Mouse (Mus musculus) neural tube, embryonic 11.5 days (tissue): ENCODE results near the gene Olfr1367. TPM values are rescaled to one million over a fixed set of nuclear protein-coding genes. Genes with fewer than 3 reads are reported as not detected.

Experiments used
- ATAC-seq: fragments of 200-750 bp; cut with Nextera tagmentation; 2 replicates; pipeline ENCODE4 v1.8.0; 2017; ENCODE audit warnings: moderate number of reproducible peaks, mild to moderate bottlenecking, moderate TSS enrichment, moderate library complexity; ENCODE audit not compliant: insufficient read depth, low FRiP score, low TSS enrichment
- DNase-seq: peaks from one replicate; pipeline ENCODE4 v3.0.0-alpha.2; 2015; ENCODE audit warnings: low spot score
- H3K27ac ChIP-seq: fragments of 300-500 bp; sonication (generic); 2 replicates; pipeline ENCODE4 v1.5.1; 2014; ENCODE audit warnings: low read depth, mild to moderate bottlenecking, low read length
- H3K27me3 ChIP-seq: fragments of 300-500 bp; sonication (generic); 2 replicates; pipeline ENCODE4 v1.6.1; 2014; ENCODE audit warnings: mild to moderate bottlenecking, low read length, mixed read lengths; ENCODE audit not compliant: control insufficient read depth, insufficient read depth
- H3K36me3 ChIP-seq: fragments of 300-500 bp; sonication (generic); 2 replicates; pipeline ENCODE4 v1.6.1; 2014; ENCODE audit warnings: mild to moderate bottlenecking, low read length, moderate library complexity, mixed read lengths; ENCODE audit not compliant: control insufficient read depth, insufficient read depth
- H3K4me1 ChIP-seq: fragments of 300-500 bp; sonication (generic); 2 replicates; pipeline ENCODE4 v1.6.1; 2014; ENCODE audit warnings: low read length, mixed read lengths; ENCODE audit not compliant: control insufficient read depth, insufficient read depth
- H3K4me2 ChIP-seq: fragments of 300-500 bp; sonication (generic); 2 replicates; pipeline ENCODE4 v1.6.1; 2014; ENCODE audit warnings: low read depth, mild to moderate bottlenecking, moderate library complexity
- H3K4me3 ChIP-seq: fragments of 300-500 bp; sonication (generic); 2 replicates; pipeline ENCODE4 v1.5.1; 2014; ENCODE audit warnings: low read depth, low read length
- H3K9ac ChIP-seq: fragments of 300-500 bp; sonication (generic); 2 replicates; pipeline ENCODE4 v1.6.1; 2014; ENCODE audit warnings: mild to moderate bottlenecking, low read length
- H3K9me3 ChIP-seq: fragments of 300-500 bp; sonication (generic); 2 replicates; pipeline ENCODE4 v1.6.1; 2016; ENCODE audit warnings: low read length; ENCODE audit not compliant: control insufficient read depth
- WGBS: fragments of 180-500 bp; shearing (Covaris S2); extraction: QIAGEN DNeasy Blood & Tissue Kit; methylation state at CpG from one replicate; pipeline ENCODE4 v1.1.7; 2014; 5-methylcytosine and 5-hydroxymethylcytosine counted together
- polyA plus RNA-seq: library from polyadenylated mRNA; unstranded; fragments of >200 nt; fragmentation: Nextera tagmentation; extraction: Ambion mirVana; gene quantifications from 2 replicates; pipeline ENCODE4 v1.2.1, GENCODE M21; 2014

The Olfr1367 gene
- polyA plus RNA-seq, 1 experiment from 2014 or later = not detected

DNA sequence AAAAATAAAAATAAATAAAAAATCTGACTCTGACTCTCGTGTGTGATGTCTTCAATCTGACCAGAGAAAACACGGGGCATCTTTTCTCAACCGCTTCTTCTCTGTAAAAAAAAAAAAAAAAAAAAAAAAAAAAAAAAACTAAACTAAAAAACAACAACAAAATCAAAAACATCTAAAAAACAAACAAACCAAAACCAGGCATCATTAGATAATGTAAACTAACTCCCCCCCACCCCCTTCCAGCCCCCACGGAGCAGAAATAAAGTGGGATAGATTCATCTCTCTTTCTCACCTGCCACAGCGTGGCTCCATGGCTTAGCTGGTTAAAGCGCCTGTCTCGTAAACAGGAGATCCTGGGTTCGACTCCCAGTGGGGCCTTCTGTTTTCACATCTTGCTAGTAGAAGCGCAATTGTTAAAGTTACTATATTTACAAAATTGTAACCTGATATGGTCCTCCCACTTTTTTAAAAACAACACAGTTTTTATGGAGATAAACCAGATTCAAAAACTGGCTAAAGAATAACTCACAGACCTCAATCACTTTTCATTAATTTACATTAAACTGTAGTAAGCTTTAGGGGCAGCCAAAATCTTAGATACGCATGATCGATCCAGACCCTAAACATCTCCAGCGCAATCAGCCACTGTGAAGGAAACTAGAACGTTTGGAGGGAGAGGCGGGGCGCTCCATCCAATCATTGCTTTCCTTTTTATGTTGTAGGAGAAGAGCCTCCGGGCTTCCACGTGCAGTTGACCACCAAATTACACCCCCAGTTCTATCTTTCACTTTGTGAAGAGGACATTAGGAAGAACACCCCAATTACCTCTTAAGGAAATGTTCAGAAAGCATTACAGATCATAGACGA, 24.0 kb upstream of the Olfr1367 start:
- Histone ChIP-seq H3K9me3 (no peaks in the 10 kb centered on the region), H3K27me3 (no peaks in the 10 kb centered on the region), H3K4me3 (peak overlapping the region; percentile 23), H3K9ac (no peak overlapping the region), H3K4me2 (peak overlapping the region; percentile 34), H3K4me1 (no peaks in the 10 kb centered on the region), H3K36me3 (no peaks in the 10 kb centered on the region), H3K27ac (no peak overlapping the region)
- DNase-seq (peak; percentile 53), ATAC-seq (no peak)
- 17% methylated on average over 18 of the region's 18 CpGs for WGBS

DNA sequence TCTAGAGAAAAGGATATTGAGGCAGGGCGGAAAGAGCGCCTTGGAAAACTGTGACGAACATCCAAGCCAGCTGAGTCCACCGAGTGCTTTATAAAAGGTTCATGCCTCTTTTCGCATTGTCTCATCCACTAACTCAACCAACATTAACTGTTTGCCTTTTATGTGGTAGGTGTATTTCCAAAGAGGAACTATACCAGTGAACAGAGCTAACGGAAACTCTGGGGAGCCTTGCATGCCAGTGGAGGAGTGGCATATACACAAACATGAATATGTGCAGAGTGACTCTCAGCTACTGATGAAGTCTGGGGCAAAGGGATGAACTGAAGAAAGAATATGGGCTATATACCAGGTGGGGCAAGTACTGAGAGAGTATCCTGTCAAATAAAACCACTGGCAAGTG, 23.3 kb upstream of the Olfr1367 start:
- no peak overlapping the region for H3K9ac ChIP-seq
- H3K4me3 ChIP-seq = no peak overlapping the region
- H3K4me1 ChIP-seq = no peaks in the 10 kb centered on the region
- DNase-seq = no peak
- no peaks in the 10 kb centered on the region for H3K9me3 ChIP-seq
- no peaks in the 10 kb centered on the region for H3K27me3 ChIP-seq
- H3K4me2 ChIP-seq = no peak overlapping the region
- ATAC-seq = no peak
- no peaks in the 10 kb centered on the region for H3K36me3 ChIP-seq
- 76% methylated on average over 6 of the region's 6 CpGs for WGBS
- H3K27ac ChIP-seq = no peak overlapping the region

DNA sequence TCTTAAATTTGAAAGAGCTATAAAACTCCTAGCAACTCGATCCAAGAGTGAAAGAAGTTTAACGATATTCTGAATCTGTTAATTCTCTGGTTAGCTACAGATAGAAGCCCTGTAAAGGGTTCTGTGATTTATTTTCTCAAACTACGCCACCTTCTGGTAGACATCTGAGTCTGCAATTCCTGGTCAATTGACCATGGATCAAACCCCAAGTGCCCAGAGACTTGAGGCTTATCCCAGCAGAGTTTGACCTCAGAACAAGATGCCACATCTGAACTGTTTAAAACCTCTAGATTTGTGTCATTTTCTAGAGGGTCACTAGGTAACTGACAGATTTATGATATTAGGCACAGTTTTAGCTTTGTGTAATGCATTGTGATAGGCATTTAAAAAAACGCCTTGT, 20.5 kb upstream of the Olfr1367 start:
- Histone ChIP-seq H3K27ac (no peak overlapping the region), H3K9me3 (no peaks in the 10 kb centered on the region), H3K4me1 (no peaks in the 10 kb centered on the region), H3K4me3 (no peak overlapping the region), H3K4me2 (peak overlapping the region; percentile 45), H3K36me3 (no peaks in the 10 kb centered on the region), H3K9ac (no peak overlapping the region), H3K27me3 (no peaks in the 10 kb centered on the region)
- peak; percentile 20 for DNase-seq
- peak; percentile 25; the same call in 1 of the 2 replicates for ATAC-seq
- 12% methylated on average over 4 of the region's 4 CpGs for WGBS

DNA sequence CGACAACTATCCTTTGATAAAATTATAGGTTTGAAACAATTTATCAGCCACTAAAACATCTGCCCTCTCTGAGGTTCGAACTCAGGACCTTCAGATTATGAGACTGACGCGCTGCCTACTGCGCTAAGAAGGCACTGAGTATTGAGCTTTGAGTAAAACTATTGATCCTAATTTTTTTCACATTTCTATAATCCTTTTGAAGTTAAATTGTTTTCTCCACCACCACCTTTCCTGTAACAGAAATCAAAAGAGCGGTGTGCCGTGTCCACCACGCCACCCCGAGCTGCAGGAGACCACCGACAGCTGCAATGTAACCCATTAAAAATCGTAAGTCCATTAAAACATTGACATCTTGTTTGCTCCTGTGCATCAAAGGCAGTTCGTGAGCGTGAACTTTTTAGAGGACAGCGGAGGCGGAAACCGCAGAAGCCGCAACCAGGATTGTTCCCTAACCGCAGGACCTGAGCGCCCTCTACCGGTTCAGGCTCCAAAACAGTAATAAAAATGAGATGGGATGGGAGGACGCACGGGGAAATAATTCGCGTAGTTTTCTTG, 20.0 kb upstream of the Olfr1367 start:
- Histone ChIP-seq H3K36me3 (no peaks in the 10 kb centered on the region), H3K4me2 (peak overlapping the region; percentile 45), H3K9ac (no peak overlapping the region), H3K27ac (no peak overlapping the region), H3K4me3 (peak overlapping the region; percentile 38), H3K4me1 (no peaks in the 10 kb centered on the region), H3K9me3 (no peaks in the 10 kb centered on the region), H3K27me3 (no peaks in the 10 kb centered on the region)
- under 1% methylated on average over 24 of the region's 24 CpGs for WGBS
- ATAC-seq (peak; percentile 58), DNase-seq (peak; percentile 87)

DNA sequence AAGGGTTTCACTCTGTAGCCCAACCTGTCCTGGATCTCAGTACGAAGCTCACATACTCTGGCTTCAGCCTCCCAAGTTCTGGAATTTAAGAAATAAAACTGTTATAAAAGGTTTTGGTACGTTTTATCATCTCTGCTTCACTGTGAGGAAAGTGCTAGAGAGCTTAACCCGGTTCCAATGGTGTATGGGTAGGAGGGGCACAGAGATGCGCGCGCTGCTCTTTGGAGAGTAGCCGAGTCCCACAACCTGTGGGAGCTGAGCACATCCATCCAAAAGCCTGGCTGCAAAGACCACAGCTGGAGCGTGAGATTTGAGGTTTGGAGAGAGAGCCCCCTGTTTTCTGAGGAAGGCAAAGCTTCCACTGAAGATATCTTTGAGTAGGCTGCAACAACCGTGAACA, 19.3 kb upstream of the Olfr1367 start:
- Histone ChIP-seq H3K9me3 (no peaks in the 10 kb centered on the region), H3K9ac (no peak overlapping the region), H3K4me3 (peak overlapping the region; percentile 38), H3K36me3 (no peaks in the 10 kb centered on the region), H3K27ac (no peak overlapping the region), H3K27me3 (no peaks in the 10 kb centered on the region), H3K4me1 (no peaks in the 10 kb centered on the region), H3K4me2 (peak overlapping the region; percentile 45)
- ATAC-seq (peak; percentile 66; the same call in 1 of the 2 replicates), DNase-seq (peak; percentile 56)
- WGBS = 2% methylated on average over 9 of the region's 9 CpGs

DNA sequence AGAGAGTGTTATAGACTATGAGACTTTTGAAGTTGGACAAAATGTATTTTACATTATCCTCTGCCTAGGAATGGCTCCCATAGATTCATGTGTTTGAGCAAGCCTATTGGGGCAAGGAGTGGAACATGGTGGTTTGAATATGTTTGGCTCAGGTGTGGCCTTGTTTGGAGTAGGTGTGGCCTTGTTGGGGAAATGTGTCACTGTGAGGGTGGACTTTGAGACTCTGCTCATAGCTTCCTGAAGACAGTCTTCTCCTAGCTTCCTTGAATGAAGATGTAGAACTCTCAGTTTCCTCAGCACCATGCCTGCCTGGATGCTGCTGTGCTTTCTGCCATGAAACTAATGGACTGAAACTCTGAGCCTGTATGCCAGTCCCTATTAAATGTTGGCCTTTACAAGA, 3.9 kb downstream of the Olfr1367 start:
- Histone ChIP-seq H3K4me3 (no peak overlapping the region), H3K9ac (no peak overlapping the region), H3K4me1 (no peaks in the 10 kb centered on the region), H3K27ac (no peak overlapping the region), H3K4me2 (no peak overlapping the region), H3K9me3 (no peaks in the 10 kb centered on the region), H3K36me3 (no peaks in the 10 kb centered on the region), H3K27me3 (no peaks in the 10 kb centered on the region)
- DNase-seq (no peak), ATAC-seq (no peak)

DNA sequence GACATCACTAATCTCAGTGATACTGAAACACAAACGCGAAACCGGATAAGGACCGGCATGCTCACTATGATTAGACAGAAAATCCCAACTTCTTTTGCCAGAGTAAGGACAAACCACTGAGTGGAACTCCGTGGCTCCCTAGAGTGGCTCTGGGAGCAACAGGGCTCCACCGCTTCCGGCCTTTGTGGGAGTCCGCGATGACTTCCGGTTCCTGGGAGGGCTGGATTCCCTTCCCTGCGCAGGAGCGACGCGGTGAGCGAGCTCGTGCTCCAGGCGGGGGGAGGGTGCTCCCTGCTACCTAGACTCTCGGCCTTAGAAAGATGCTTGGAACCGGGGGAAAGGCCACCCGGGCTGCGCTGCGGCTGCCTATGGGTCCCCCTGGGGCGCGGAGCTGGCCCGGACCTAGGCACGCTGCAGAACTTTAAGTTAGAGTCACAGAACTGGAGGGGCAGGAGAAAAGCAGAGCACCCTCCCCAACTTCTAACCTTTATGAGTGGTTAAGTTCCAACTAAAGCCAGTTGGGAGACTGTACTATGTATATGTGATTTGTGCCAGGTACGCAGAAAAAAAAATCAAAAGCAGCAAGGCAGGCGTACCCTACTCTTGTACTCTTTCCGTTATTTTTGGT, 16.0 kb downstream of the Olfr1367 start, which contains the start of gene Zscan12:
Gene Zscan12, plus strand, starts transcription at position 200 of the 628 bp plus-strand sequence.
- Histone ChIP-seq H3K4me1 (no peaks in the 10 kb centered on the region; the same call in 1 of the 2 replicates), H3K27me3 (no peaks in the 10 kb centered on the region), H3K36me3 (peaks cover 2% of the 10 kb centered on the region; the same call in 1 of the 2 replicates), H3K4me2 (peak within 1 kb of the TSS; percentile 62), H3K4me3 (peak within 1 kb of the TSS; percentile 77), H3K9ac (peak within 1 kb of the TSS; percentile 94), H3K27ac (0 out of 2 replicates have a peak within 1 kb of the TSS, but pooled peaks have one; percentile 50), H3K9me3 (no peaks in the 10 kb centered on the region)
- WGBS = under 1% methylated on average over 29 of the region's 29 CpGs
- peak; percentile 93 for DNase-seq
- peak; percentile 97 for ATAC-seq

DNA sequence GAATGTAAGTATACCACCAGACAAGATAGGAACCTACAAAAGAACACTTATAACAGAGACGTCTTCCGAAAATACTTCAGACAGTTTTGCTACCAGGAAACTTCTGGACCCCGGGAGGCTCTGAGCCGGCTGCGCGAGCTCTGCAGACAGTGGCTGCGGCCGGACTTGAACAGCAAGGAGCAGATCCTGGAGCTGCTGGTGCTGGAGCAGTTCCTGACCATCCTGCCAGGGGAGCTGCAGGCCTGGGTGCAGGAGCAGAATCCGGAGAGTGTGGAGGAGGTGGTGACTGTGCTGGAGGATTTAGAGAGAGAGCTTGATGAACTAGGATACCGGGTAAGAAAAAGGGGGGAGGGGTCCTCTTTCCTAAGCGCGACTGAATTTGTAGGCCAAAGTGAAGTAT, 17.0 kb downstream of the Olfr1367 start:
- Histone ChIP-seq H3K27ac (no peak overlapping the region), H3K27me3 (no peaks in the 10 kb centered on the region), H3K4me3 (no peak overlapping the region), H3K4me1 (no peaks in the 10 kb centered on the region; the same call in 1 of the 2 replicates), H3K9ac (no peak overlapping the region), H3K9me3 (no peaks in the 10 kb centered on the region), H3K4me2 (peak overlapping the region; percentile 62), H3K36me3 (peaks cover 5% of the 10 kb centered on the region; the same call in 1 of the 2 replicates)
- DNase-seq (no peak), ATAC-seq (no peak)
- 70% methylated on average over 12 of the region's 12 CpGs for WGBS
